Mouse (Mus musculus) heart, adult 2 months (tissue): ENCODE results near the gene Fam219b.

Source experiments
- CTCF ChIP-seq: fragments of 200-600 bp; IDR thresholded peaks from 2 replicates; pipeline ENCODE4 v1.8.1; 2022; ENCODE audit warnings: antibody characterized with exemption, mild to moderate bottlenecking, moderate library complexity
- EP300 ChIP-seq: fragments of 200-500 bp; IDR thresholded peaks from 2 replicates; pipeline ENCODE4 v1.6.1; 2011; ENCODE audit warnings: low read depth, low read length, control low read depth; ENCODE audit not compliant: insufficient read depth
- POLR2A ChIP-seq: fragments of 200-500 bp; IDR thresholded peaks from 2 replicates; pipeline ENCODE4 v1.6.1; 2011; ENCODE audit warnings: mild to moderate bottlenecking, low read depth, low read length, control low read depth; ENCODE audit not compliant: insufficient read depth

- TF ChIP-seq CTCF (no peak), POLR2A (no peak), EP300 (no peak)
These were observed 14.5 kb upstream of the Fam219b start for GRCm38 (mm10) chr9:57522861-57523246.
